Mouse (Mus musculus) WW6 (cell line): ENCODE results near the gene Btbd11.
A peak's percentile ranks its signal among the peaks of the same experiment; 100 is the strongest.

ENCODE experiments used
- DNase-seq: peaks from one replicate; pipeline ENCODE4 v3.0.0-alpha.2; 2013; ENCODE audit warnings: low read depth, low spot score

Gene Btbd11

GRCm38 (mm10) chr10:85590043-85590442, 203.4 kb downstream of the Btbd11 start:
- no peak for DNase-seq

GRCm38 (mm10) chr10:85591296-85591695, 204.7 kb downstream of the Btbd11 start:
- DNase-seq: no peak

GRCm38 (mm10) chr10:85591986-85592385, 205.4 kb downstream of the Btbd11 start:
- no peak for DNase-seq

GRCm38 (mm10) chr10:85596301-85596700, 209.7 kb downstream of the Btbd11 start:
- no peak for DNase-seq

GRCm38 (mm10) chr10:85598093-85598599, 211.5 kb downstream of the Btbd11 start:
- no peak for DNase-seq

- DNase-seq: no peak
Observed at GRCm38 (mm10) chr10:85598603-85599542, 212.3 kb downstream of the Btbd11 start.

GRCm38 (mm10) chr10:85602546-85602945, 215.9 kb downstream of the Btbd11 start:
- DNase-seq: no peak

GRCm38 (mm10) chr10:85604556-85604955, 217.9 kb downstream of the Btbd11 start:
- DNase-seq: no peak

GRCm38 (mm10) chr10:85608550-85609278, 222.1 kb downstream of the Btbd11 start:
- DNase-seq: no peak

- no peak for DNase-seq
Observed at GRCm38 (mm10) chr10:85617080-85617479, 230.5 kb downstream of the Btbd11 start.

GRCm38 (mm10) chr10:85617501-85618417, 231.1 kb downstream of the Btbd11 start:
- no peak for DNase-seq

- DNase-seq: no peak
Observed at GRCm38 (mm10) chr10:85621067-85621466, 234.5 kb downstream of the Btbd11 start.

GRCm38 (mm10) chr10:85624504-85625169, 238.0 kb downstream of the Btbd11 start:
- peak; percentile 20 for DNase-seq

GRCm38 (mm10) chr10:85625170-85625686, 238.6 kb downstream of the Btbd11 start:
- no peak for DNase-seq

- DNase-seq: no peak
Observed at GRCm38 (mm10) chr10:85632030-85632429, 245.4 kb downstream of the Btbd11 start.

- DNase-seq: no peak
Observed at GRCm38 (mm10) chr10:85633577-85633976, 247.0 kb downstream of the Btbd11 start.

- DNase-seq: no peak
Observed at GRCm38 (mm10) chr10:85637580-85637979, 251.0 kb downstream of the Btbd11 start.

- DNase-seq: no peak
Observed at GRCm38 (mm10) chr10:85638141-85638540, 251.5 kb downstream of the Btbd11 start.

GRCm38 (mm10) chr10:85639581-85639980, 253.0 kb downstream of the Btbd11 start:
- DNase-seq: no peak

GRCm38 (mm10) chr10:85640408-85640807, 253.8 kb downstream of the Btbd11 start:
- DNase-seq: no peak
